25 mouse cellular contexts compared by ENCODE assay signal in the genomic region with DNA sequence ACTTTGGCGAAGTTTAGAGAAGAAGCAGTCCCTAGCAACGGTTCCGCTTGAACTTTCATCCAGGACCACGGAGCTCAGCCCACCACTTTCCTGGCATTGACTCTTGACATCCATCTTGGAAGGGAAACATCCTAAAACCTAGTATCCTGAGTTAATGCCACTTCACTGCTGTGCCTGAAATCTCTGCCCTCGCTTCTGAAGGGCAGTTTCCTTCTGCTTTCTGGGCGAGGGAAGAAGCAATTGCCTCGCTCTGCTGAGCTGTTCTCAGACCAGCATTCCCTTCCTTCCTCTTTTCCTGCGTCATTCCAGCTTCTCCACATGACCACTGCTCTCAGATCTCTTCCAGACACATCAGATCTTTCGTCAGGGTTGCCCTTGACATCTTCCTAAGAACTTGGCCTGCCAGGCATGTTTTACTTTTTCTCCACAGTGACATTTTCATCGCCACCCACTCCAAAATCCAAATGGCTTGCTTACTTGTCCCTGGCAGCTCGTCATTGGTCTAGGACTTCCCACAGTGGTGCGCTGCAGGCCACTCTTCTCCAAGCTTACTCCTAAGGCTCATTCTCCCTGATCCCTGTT.
DNase-seq lines count a peak whose midpoint lies in the region; ATAC-seq and TF ChIP-seq lines count a peak whose summit lies in the region.
"Had no signal": no experiment of that assay in that cellular context is flagged by ENCODE, and none has a peak within 500 bp of the region (broad histone marks: within the 10 kb centered on the region; RNA-seq: fewer than 3 reads in every experiment).

No protein-coding gene starts in this region.

- H3K27ac ChIP-seq in testis, adult 2 months (ENCODE audit: control insufficient read depth, insufficient read depth, low read depth, low read length), result peak overlapping the region; percentile 40; the same call in 1 of the 2 replicates
- no peak overlapping the region for H3K27ac ChIP-seq in cerebellum, adult 2 months (ENCODE audit: insufficient read depth, low read length)
- no peak overlapping the region for H3K27ac ChIP-seq in kidney, embryonic 16.5 days (ENCODE audit: low read length)
- H3K27ac ChIP-seq: embryonic facial prominence, embryonic 10.5 days; forebrain, embryonic 13.5 days; heart, adult 2 months; heart, embryonic 15.5 days; hindbrain, embryonic 10.5 days; hindbrain, embryonic 14.5 days; intestine, embryonic 15.5 days had no signal

- H3K4me1 ChIP-seq in testis, adult 2 months (ENCODE audit: control insufficient read depth, insufficient read depth, low read length), result peaks cover 8% of the 10 kb centered on the region
- H3K4me1 ChIP-seq in cerebellum, adult 2 months (ENCODE audit: control insufficient read depth, insufficient read depth, low read length), result no peaks in the 10 kb centered on the region
- H3K4me1 ChIP-seq in kidney, embryonic 16.5 days (ENCODE audit: insufficient read depth, low read length), result no peaks in the 10 kb centered on the region
- H3K4me1 ChIP-seq: embryonic facial prominence, embryonic 10.5 days; forebrain, embryonic 13.5 days; heart, embryonic 15.5 days; hindbrain, embryonic 10.5 days; intestine, embryonic 15.5 days had no signal

- no peak overlapping the region for H3K9ac ChIP-seq in kidney, embryonic 16.5 days (replicated peaks; ENCODE audit: low read length)
- H3K9ac ChIP-seq: forebrain, embryonic 13.5 days; forebrain, postnatal 0 days; heart, embryonic 15.5 days; hindbrain, embryonic 14.5 days; intestine, embryonic 15.5 days had no signal

- ATAC-seq in granulocyte monocyte progenitor cell, adult 5-6 weeks (replicated peaks; ENCODE audit: poor library complexity, severe bottlenecking), result peak; percentile 44; the same call in 1 of the 2 replicates
- no peak for ATAC-seq in kidney, embryonic 16.5 days (ENCODE audit: low FRiP score, low TSS enrichment)
- ATAC-seq: CD4-positive, CD25-positive, alpha-beta regulatory T cell, adult 4 months; forebrain, embryonic 13.5 days; forebrain, postnatal 0 days; intestine, embryonic 15.5 days had no signal

- H3K9me3 ChIP-seq in kidney, embryonic 16.5 days (ENCODE audit: low read length), result no peaks in the 10 kb centered on the region
- H3K9me3 ChIP-seq: embryonic facial prominence, embryonic 10.5 days; forebrain, embryonic 13.5 days; heart, embryonic 15.5 days; hindbrain, embryonic 10.5 days; intestine, embryonic 15.5 days had no signal

- 51% methylated on average over 12 of the region's 12 CpGs for WGBS in cerebellum, adult 2 months
- WGBS in kidney, embryonic 16.5 days, result 77% methylated on average over 12 of the region's 12 CpGs

- TF ChIP-seq CTCF in testis, adult 2 months (IDR thresholded peaks at IDR 0.05; ENCODE audit: control insufficient read depth, insufficient read depth, insufficient replicate concordance, low read depth, low read length), result no peak
- TF ChIP-seq CTCF in cerebellum, adult 2 months (IDR thresholded peaks at IDR 0.05; ENCODE audit: borderline replicate concordance, insufficient read depth, low read depth, low read length), result no peak

- H3K27me3 ChIP-seq in testis, adult 2 months (ENCODE audit: control insufficient read depth, insufficient read depth, low read length), result no peaks in the 10 kb centered on the region
- H3K27me3 ChIP-seq in cerebellum, adult 2 months (ENCODE audit: control insufficient read depth, insufficient read depth, low read length), result no peaks in the 10 kb centered on the region
- no peaks in the 10 kb centered on the region for H3K27me3 ChIP-seq in kidney, embryonic 16.5 days (ENCODE audit: insufficient read depth, low read length)
- H3K27me3 ChIP-seq: forebrain, embryonic 13.5 days; heart, embryonic 15.5 days; intestine, embryonic 15.5 days had no signal

- no peak overlapping the region for H3K4me2 ChIP-seq in kidney, embryonic 16.5 days (replicated peaks; ENCODE audit: low read depth, low read length)
- H3K4me2 ChIP-seq: forebrain, embryonic 13.5 days; heart, embryonic 11.5 days; heart, embryonic 15.5 days; hindbrain, embryonic 14.5 days; intestine, embryonic 15.5 days had no signal

- H3K36me3 ChIP-seq in testis, adult 2 months (ENCODE audit: control insufficient read depth, insufficient read depth, low read length), result no peaks in the 10 kb centered on the region
- H3K36me3 ChIP-seq in kidney, embryonic 16.5 days (ENCODE audit: insufficient read depth, low read length), result no peaks in the 10 kb centered on the region
- H3K36me3 ChIP-seq: embryonic facial prominence, embryonic 10.5 days; G1E; heart, embryonic 15.5 days; hindbrain, embryonic 10.5 days; intestine, embryonic 15.5 days had no signal

- peak; percentile 66 to 79 for DNase-seq in adrenal gland, adult (ENCODE audit: inconsistent age in 2 of 2, low spot score in 1 of 2)
- DNase-seq in adrenal gland, postnatal 4 days (ENCODE audit: low spot score in 2 of 2), result no peak
- no peak for DNase-seq in testis, postnatal 14 days (ENCODE audit: low spot score)
- no peak for DNase-seq in cerebellum, adult 2 months
- DNase-seq: B cell, adult 2 months; cerebellum, adult 11-12 months; cerebellum, adult 9-11 months; cerebellum, postnatal 36 days; forebrain, postnatal 0 days; gastrocnemius, postnatal 36 days; heart, adult 2 months; heart, postnatal 14 days; kidney, adult 18-20 months had no signal

- TF ChIP-seq POLR2A in testis, adult 2 months (IDR thresholded peaks at IDR 0.05; ENCODE audit: control insufficient read depth, low read depth, low read length), result no peak
- no peak for TF ChIP-seq POLR2A in cerebellum, adult 2 months (IDR thresholded peaks at IDR 0.05; ENCODE audit: borderline replicate concordance, insufficient read depth, low read length)

- H3K4me3 ChIP-seq in testis, adult 2 months (ENCODE audit: control insufficient read depth, low read depth, low read length), result peak overlapping the region; percentile 62
- H3K4me3 ChIP-seq in cerebellum, adult 2 months (replicated peaks; ENCODE audit: insufficient read depth, low read depth, low read length), result no peak overlapping the region
- H3K4me3 ChIP-seq in kidney, embryonic 16.5 days (ENCODE audit: low read length), result no peak overlapping the region
- H3K4me3 ChIP-seq: embryonic facial prominence, embryonic 10.5 days; forebrain, embryonic 13.5 days; heart, adult 2 months; heart, embryonic 15.5 days; hindbrain, embryonic 10.5 days; intestine, embryonic 15.5 days had no signal

Comparison
In these comparisons a context has a peak if more than half of its experiments do, and no peak if none do; other contexts are left out.
1. DNase-seq: peak in adrenal gland, adult (2 of 2); none in adrenal gland, postnatal 4 days (0 of 2), testis, postnatal 14 days (single experiment) and cerebellum, adult 2 months (0 of 2).